ENCODE assay signal across 8 mouse cellular contexts in the genomic region with DNA sequence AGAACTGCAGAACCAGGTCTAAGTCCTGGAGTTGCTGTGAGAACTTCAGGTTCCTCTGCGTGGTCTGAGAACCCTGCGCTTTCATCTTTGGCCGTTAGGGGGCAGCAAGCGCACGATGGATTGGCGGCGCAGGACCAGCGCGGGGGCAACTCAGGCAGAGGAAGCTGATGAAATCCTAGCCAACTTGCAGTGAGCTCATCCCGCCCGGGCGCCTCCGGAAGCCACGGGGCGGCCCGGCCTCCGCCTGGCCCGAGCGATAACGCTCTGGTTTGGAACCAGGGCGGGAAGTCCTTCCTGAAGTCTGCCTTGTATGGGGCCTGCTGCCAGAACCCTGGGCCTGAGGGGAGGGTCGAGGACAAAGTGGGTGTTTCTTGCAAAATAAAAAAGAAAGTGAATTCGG. TPM values are rescaled to one million over a fixed set of nuclear protein-coding genes. Genes with fewer than 3 reads are reported as not detected.
DNase-seq lines count a peak whose midpoint lies in the region; ATAC-seq lines count a peak whose summit lies in the region.

No protein-coding gene starts in this region.

- no peaks in the 10 kb centered on the region for H3K27me3 ChIP-seq in hindbrain, embryonic 16.5 days (replicated peaks; ENCODE audit: control insufficient read depth, insufficient read depth, low read length)

- peak overlapping the region; percentile 98 for H3K4me2 ChIP-seq in hindbrain, embryonic 16.5 days (ENCODE audit: low read length)

- H3K36me3 ChIP-seq in hindbrain, embryonic 16.5 days (ENCODE audit: control insufficient read depth, insufficient read depth, low read length), result no peaks in the 10 kb centered on the region

- H3K4me1 ChIP-seq in hindbrain, embryonic 16.5 days (ENCODE audit: control insufficient read depth, insufficient read depth, low read depth, low read length), result peaks cover 23% of the 10 kb centered on the region

- peak; percentile 34 for ATAC-seq in hindbrain, embryonic 16.5 days
- ATAC-seq in megakaryocyte, adult 5-6 weeks (ENCODE audit: poor library complexity, severe bottlenecking), result peak; percentile 76

- peak overlapping the region; percentile 86 for H3K27ac ChIP-seq in hindbrain, embryonic 16.5 days (ENCODE audit: low read depth, low read length)

- WGBS in hindbrain, embryonic 16.5 days, result under 1% methylated on average over 23 of the region's 23 CpGs

- peak overlapping the region; percentile 56 for H3K4me3 ChIP-seq in hindbrain, embryonic 16.5 days (ENCODE audit: low read length)

- H3K9me3 ChIP-seq in hindbrain, embryonic 16.5 days (ENCODE audit: control insufficient read depth, low read length), result no peaks in the 10 kb centered on the region

- peak overlapping the region; percentile 70 for H3K9ac ChIP-seq in hindbrain, embryonic 16.5 days (ENCODE audit: low read depth, low read length)

- DNase-seq in ZHBTc4 (ENCODE audit: low read depth, low spot score), result peak; percentile 94
- DNase-seq in cerebellum, postnatal 4 days (ENCODE audit: low spot score in 2 of 2), result peak; percentile 92 to 97
- peak; percentile 96 for DNase-seq in gastrocnemius, adult 18-20 months (ENCODE audit: low spot score)
- peak; percentile 87 to 96 for DNase-seq in left cerebral cortex, adult 8-10 months (ENCODE audit: low spot score in 2 of 2)
- DNase-seq in right cerebral cortex, adult 2 months (ENCODE audit: low spot score in 2 of 2), result peak; percentile 96 to 98
- peak; percentile 88 for DNase-seq in urinary bladder, postnatal 10 days (ENCODE audit: low spot score)

RNA-seq across cellular contexts. Expression of a gene that starts 8.2 kb away (rescaled TPM):
- 10 to 100 TPM; 35.7 to 38.9 TPM for total RNA-seq in gastrocnemius, adult 18-20 months (2021)
- polyA plus RNA-seq in hindbrain, embryonic 16.5 days (2015; fragmentation: Nextera tagmentation; extraction: Ambion mirVana), result 26.1 TPM in 2 replicates
- 100 to 1,000 TPM in 1 of 4 experiments, 10 to 100 TPM in 3; 80.6 to 105 (median 83.6) TPM for total RNA-seq in left cerebral cortex, adult 8-10 months (2022)
- 26.0 and 30.3 TPM in 2 replicates for total RNA-seq in megakaryocyte, adult 5-6 weeks (2015)
- total RNA-seq in megakaryocyte, adult 5-6 weeks (2017), result 117 and 121 TPM in 2 replicates

RNA-seq across cellular contexts. Expression of a gene that starts 13.4 kb away (rescaled TPM):
- 1 to 10 TPM; 1.2 to 2.3 TPM for total RNA-seq in gastrocnemius, adult 18-20 months (2021)
- 31.3 and 32.7 TPM in 2 replicates for polyA plus RNA-seq in hindbrain, embryonic 16.5 days (2015; fragmentation: Nextera tagmentation; extraction: Ambion mirVana)
- 10 to 100 TPM in 3 of 4 experiments, 1 to 10 TPM in 1; 9.2 to 15.8 (median 12.0) TPM for total RNA-seq in left cerebral cortex, adult 8-10 months (2022)
- total RNA-seq in megakaryocyte, adult 5-6 weeks (2015), result 1.5 and 3.3 TPM in 2 replicates
- 1.1 and 3.0 TPM in 2 replicates for total RNA-seq in megakaryocyte, adult 5-6 weeks (2017)

RNA-seq across cellular contexts. Expression of a gene that starts 21.4 kb away (rescaled TPM):
- 10 to 100 TPM; 14.2 to 14.3 TPM for total RNA-seq in gastrocnemius, adult 18-20 months (2021)
- polyA plus RNA-seq in hindbrain, embryonic 16.5 days (2015; fragmentation: Nextera tagmentation; extraction: Ambion mirVana), result 55.5 and 62.4 TPM in 2 replicates
- total RNA-seq in left cerebral cortex, adult 8-10 months (2022), result 10 to 100 TPM; 34.6 to 36.9 (median 36.6) TPM
- 7.3 and 8.7 TPM in 2 replicates for total RNA-seq in megakaryocyte, adult 5-6 weeks (2015)
- 3.7 and 5.4 TPM in 2 replicates for total RNA-seq in megakaryocyte, adult 5-6 weeks (2017)

RNA-seq across cellular contexts. Expression of a gene that starts 35.5 kb away (rescaled TPM):
- total RNA-seq in gastrocnemius, adult 18-20 months (2021), result 1 to 10 TPM; 1.5 to 2.3 TPM
- polyA plus RNA-seq in hindbrain, embryonic 16.5 days (2015; fragmentation: Nextera tagmentation; extraction: Ambion mirVana), result 2.1 and 2.4 TPM in 2 replicates
- total RNA-seq in left cerebral cortex, adult 8-10 months (2022), result 1 to 10 TPM in 2 of 4 experiments, under 1 TPM in 2; 0.46 to 3.4 (median 1.7) TPM
- total RNA-seq in megakaryocyte, adult 5-6 weeks (2015), result 49.8 TPM in 2 replicates
- 13.6 and 22.2 TPM in 2 replicates for total RNA-seq in megakaryocyte, adult 5-6 weeks (2017)

RNA-seq across cellular contexts. Expression of a gene that starts 50.9 kb away (rescaled TPM):
- total RNA-seq in gastrocnemius, adult 18-20 months (2021), result under 1 TPM; 0.25 to 0.26 TPM
- 0.07 and 0.13 TPM in 2 replicates for polyA plus RNA-seq in hindbrain, embryonic 16.5 days (2015; fragmentation: Nextera tagmentation; extraction: Ambion mirVana)
- under 1 TPM; 0.30 to 0.67 (median 0.58) TPM for total RNA-seq in left cerebral cortex, adult 8-10 months (2022)
- 5.7 and 7.4 TPM in 2 replicates for total RNA-seq in megakaryocyte, adult 5-6 weeks (2015)
- total RNA-seq in megakaryocyte, adult 5-6 weeks (2017), result 6.9 and 10.7 TPM in 2 replicates

Comparison
In these comparisons a context has a peak if more than half of its experiments do, and no peak if none do; other contexts are left out.
1. Peak in every context shown above with its lines: DNase-seq, ATAC-seq, H3K4me3 ChIP-seq and H3K27ac ChIP-seq.